Mouse (Mus musculus) G1E (cell line): Measurements from ENCODE around the gene Dock2.

Source experiments
- CTCF ChIP-seq: IDR thresholded peaks from 2 replicates; pipeline ENCODE4 v1.5.1; 2012; ENCODE audit warnings: low read depth, low read length, inconsistent platforms, mixed read lengths
- GATA1 ChIP-seq: IDR thresholded peaks from 2 replicates; pipeline ENCODE4 v1.6.1; 2012; ENCODE audit warnings: borderline replicate concordance, low read length, inconsistent platforms, mixed read lengths
- GATA2 ChIP-seq: IDR thresholded peaks from 2 replicates; pipeline ENCODE4 v1.6.1; 2012; ENCODE audit warnings: low read depth, low read length, inconsistent platforms, borderline replicate concordance
- POLR2AphosphoS5 ChIP-seq: IDR thresholded peaks from 2 replicates; pipeline ENCODE4 v1.6.1; 2012; ENCODE audit warnings: low read depth, low read length, inconsistent platforms; ENCODE audit not compliant: insufficient replicate concordance
- TAL1 ChIP-seq: conservative IDR thresholded peaks from 2 replicates; pipeline ENCODE4 v1.6.1; 2012; ENCODE audit warnings: low read depth, low read length, inconsistent platforms, mixed read lengths

- TF ChIP-seq CTCF, result no peak
- TF ChIP-seq GATA1, result no peak
- no peak for TF ChIP-seq POLR2AphosphoS5
- TF ChIP-seq TAL1, result no peak
- no peak for TF ChIP-seq GATA2
Measured at GRCm38 (mm10) chr11:34406850-34407249, 376.8 kb downstream of the Dock2 start.
